Mouse (Mus musculus): ENCODE measurements at regions not wholly inside any gene's neighbourhood (a gene's known extent, or its start where the extent isn't known, plus 50 kb on each side); places are given as distances from the start of the nearest gene placed in this dataset.

DNA sequence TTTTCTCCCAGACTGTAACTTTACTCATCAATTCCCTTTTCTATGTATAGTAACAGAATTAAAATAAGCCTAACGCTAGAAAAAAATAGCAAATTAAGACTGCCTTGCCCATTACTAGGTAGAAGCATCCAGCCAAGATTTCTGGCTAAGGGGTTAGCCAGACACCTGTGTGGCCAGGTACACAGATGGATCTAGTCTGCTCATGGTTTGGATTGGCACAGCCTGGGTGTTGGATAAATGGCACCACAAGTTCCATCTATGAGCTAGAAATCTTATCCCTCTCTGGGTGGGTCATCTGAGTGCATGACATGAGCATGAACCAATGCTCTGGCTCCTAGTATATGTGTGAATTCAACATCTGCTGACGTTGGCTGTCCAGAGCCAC, 383.7 kb downstream of the Zfp536 start:
- no peak for DNase-seq (ENCODE audit: low spot score)
- H3K27ac ChIP-seq (replicated peaks), result no peak overlapping the region
- H3K9me3 ChIP-seq, result no peaks in the 10 kb centered on the region
- no peaks in the 10 kb centered on the region for H3K27me3 ChIP-seq (replicated peaks; ENCODE audit: low read depth, poor library complexity, severe bottlenecking)
- H3K4me3 ChIP-seq, result no peak overlapping the region
- no peaks in the 10 kb centered on the region for H3K36me3 ChIP-seq (replicated peaks)
- 90% methylated on average over 2 of the region's 2 CpGs for WGBS
- H3K4me1 ChIP-seq, result peaks cover 15% of the 10 kb centered on the region

DNA sequence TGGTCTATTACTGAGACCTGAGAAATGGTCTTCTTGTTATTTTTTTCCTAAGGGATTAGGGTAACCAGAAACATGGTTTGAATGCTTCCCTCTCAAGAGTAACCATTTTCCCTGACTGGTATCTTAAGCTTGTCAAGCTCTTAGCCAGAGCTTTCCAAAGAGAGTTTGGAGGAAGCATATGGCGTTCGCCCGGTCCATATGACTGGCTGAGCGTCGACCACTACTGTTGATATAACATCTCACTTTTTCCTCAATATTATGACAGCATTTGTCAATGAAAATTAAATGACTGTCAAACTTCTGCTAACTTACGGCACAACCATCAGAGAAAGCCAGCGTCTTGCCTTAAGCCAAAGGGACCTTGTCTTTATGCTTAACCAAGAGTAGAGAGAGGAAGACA, 383.2 kb downstream of the Zfp536 start:
- H3K27me3 ChIP-seq (replicated peaks; ENCODE audit: low read depth, poor library complexity, severe bottlenecking), result no peaks in the 10 kb centered on the region; the same call in 1 of the 2 replicates
- no peaks in the 10 kb centered on the region for H3K36me3 ChIP-seq (replicated peaks)
- H3K9me3 ChIP-seq, result no peaks in the 10 kb centered on the region
- peaks cover 17% of the 10 kb centered on the region for H3K4me1 ChIP-seq
- 96% methylated on average over 7 of the region's 7 CpGs for WGBS
- H3K27ac ChIP-seq (replicated peaks), result no peak overlapping the region
- DNase-seq (ENCODE audit: low spot score), result no peak
- no peak overlapping the region for H3K4me3 ChIP-seq

DNA sequence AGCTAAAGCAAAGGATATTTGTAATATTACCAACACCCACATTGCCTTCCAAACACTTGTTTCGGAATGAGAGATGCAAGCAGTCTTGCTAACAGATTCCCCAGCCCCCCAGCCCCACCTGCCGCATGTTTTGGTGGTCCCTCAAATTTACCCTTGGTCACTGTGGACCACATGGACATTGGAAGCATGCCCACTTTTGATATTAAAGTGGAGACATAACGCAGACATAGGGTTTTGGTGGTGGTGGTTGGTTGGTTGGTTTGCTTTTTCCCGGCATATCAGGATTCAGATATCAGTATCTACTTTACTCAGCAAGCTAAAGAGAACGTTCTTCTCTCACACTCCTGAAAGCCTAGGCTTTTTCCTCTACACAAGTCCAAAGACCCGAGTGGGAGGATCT, 381.3 kb downstream of the Zfp536 start:
- no peaks in the 10 kb centered on the region for H3K9me3 ChIP-seq
- H3K27me3 ChIP-seq (replicated peaks; ENCODE audit: low read depth, poor library complexity, severe bottlenecking), result no peaks in the 10 kb centered on the region; the same call in 1 of the 2 replicates
- 90% methylated on average over 6 of the region's 6 CpGs for WGBS
- H3K4me1 ChIP-seq, result peaks cover 18% of the 10 kb centered on the region
- DNase-seq (ENCODE audit: low spot score), result no peak
- H3K27ac ChIP-seq (replicated peaks), result no peak overlapping the region
- H3K36me3 ChIP-seq (replicated peaks), result no peaks in the 10 kb centered on the region
- no peak overlapping the region for H3K4me3 ChIP-seq

DNA sequence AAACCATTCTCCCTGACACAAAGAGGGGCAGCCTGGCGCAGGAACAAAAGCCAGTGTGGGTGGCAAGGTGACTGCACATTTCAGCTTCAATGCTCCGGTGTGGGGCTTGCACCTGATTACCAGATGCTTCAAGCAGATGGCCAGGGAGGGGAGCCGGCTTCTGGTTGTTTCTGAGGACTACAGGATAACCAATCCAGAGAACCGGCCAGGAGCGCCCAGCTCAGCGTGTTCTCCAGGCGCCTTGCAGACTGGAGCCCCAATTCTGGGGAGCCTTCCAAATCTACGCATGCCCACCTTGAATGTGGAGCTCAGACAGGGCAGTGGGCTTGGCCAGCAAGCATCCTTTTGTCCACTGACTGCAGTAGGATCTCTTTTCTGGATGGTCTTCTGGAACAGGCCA, 380.8 kb downstream of the Zfp536 start:
- no peaks in the 10 kb centered on the region for H3K9me3 ChIP-seq
- 92% methylated on average over 8 of the region's 8 CpGs for WGBS
- H3K27me3 ChIP-seq (replicated peaks; ENCODE audit: low read depth, poor library complexity, severe bottlenecking), result no peaks in the 10 kb centered on the region; the same call in 1 of the 2 replicates
- H3K4me3 ChIP-seq, result no peak overlapping the region
- H3K27ac ChIP-seq (replicated peaks), result no peak overlapping the region
- H3K36me3 ChIP-seq (replicated peaks), result no peaks in the 10 kb centered on the region
- H3K4me1 ChIP-seq, result peaks cover 18% of the 10 kb centered on the region
- no peak for DNase-seq (ENCODE audit: low spot score)

DNA sequence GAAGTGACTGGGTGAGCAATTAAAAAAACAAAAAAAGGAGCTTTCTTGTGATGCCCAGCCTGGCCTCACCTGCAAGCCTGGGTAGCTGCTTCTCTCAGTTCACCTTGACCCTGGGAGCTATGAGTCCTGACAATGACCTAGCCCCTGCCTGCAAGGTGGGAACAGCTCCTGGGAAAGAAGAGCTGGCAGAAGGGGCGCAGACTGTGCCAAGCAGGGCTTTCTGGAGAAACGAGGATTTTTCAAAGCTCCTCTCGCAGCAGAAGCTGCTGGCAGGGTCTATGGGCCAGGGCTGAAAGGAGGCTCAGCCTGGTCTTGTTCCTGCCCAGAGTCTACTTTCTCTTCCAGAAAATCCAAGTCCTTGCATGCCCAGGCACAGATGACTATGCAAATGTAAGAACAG, 380.4 kb downstream of the Zfp536 start:
- no peak for DNase-seq (ENCODE audit: low spot score)
- Histone ChIP-seq H3K9me3 (no peaks in the 10 kb centered on the region), H3K27ac (replicated peaks) (no peak overlapping the region), H3K36me3 (replicated peaks) (no peaks in the 10 kb centered on the region), H3K4me3 (no peak overlapping the region), H3K4me1 (peaks cover 17% of the 10 kb centered on the region), H3K27me3 (replicated peaks; ENCODE audit: low read depth, poor library complexity, severe bottlenecking) (no peaks in the 10 kb centered on the region; the same call in 1 of the 2 replicates)
- 87% methylated on average over 3 of the region's 3 CpGs for WGBS

DNA sequence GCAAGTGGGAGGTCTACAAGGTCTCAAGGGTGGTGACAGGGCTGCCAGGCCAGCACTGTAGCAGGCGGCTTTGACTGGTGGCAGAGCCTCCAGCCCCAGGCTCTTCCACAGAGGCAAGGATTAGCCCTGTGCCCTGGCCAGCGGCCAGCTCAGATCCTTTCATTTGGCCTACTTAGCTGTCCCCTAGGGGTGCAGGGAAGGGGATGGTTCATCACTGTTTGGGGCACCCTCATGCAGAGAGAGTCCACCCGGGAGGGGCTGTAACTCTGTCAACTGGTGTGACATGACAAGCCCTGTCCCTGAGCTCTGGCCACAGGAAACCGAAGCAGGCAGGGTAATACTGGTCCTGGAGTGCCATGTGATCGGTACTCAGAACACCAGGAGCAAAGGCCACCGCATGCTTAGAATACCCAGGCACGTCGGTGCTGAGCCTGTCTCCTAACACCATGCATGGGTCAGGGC, 378.4 kb downstream of the Zfp536 start:
- WGBS, result 59% methylated on average over 8 of the region's 8 CpGs
- Histone ChIP-seq H3K4me1 (peaks cover 14% of the 10 kb centered on the region), H3K27ac (replicated peaks) (no peak overlapping the region), H3K9me3 (no peaks in the 10 kb centered on the region), H3K4me3 (no peak overlapping the region), H3K36me3 (replicated peaks) (no peaks in the 10 kb centered on the region), H3K27me3 (replicated peaks; ENCODE audit: low read depth, poor library complexity, severe bottlenecking) (no peaks in the 10 kb centered on the region; the same call in 1 of the 2 replicates)
- no peak for DNase-seq (ENCODE audit: low spot score)

DNA sequence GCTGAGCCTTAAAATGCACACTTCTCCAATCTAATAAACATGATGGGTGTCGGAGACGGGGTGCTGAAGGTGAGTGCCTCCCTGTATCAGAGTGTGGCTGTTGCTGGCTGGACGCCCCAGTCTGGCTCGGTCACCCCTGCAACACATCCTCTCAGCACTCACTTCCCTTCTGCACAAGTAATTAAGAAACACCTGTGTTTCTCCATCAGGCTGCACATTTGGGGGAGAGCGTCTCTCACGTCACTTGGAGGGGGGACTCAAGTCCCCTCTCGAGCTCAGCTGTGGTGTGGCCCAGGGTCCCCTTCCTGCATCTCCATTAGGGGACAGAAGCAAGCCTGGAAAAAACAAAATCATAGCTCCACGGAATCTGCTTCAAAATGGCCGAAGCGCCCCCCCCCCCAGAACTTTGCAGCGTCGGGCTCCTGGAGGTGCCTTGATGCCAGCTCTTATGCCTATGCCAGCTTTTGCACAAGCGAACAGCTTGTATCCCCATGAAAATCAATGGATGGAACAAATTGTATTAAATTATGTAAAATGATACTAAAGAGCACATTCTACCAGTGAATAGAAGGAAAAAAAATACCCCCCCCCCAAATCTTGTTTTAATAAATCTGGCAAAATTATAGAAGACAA, 377.4 kb downstream of the Zfp536 start:
- Histone ChIP-seq H3K36me3 (replicated peaks) (no peaks in the 10 kb centered on the region), H3K27me3 (replicated peaks; ENCODE audit: low read depth, poor library complexity, severe bottlenecking) (no peaks in the 10 kb centered on the region; the same call in 1 of the 2 replicates), H3K4me1 (peaks cover 14% of the 10 kb centered on the region), H3K9me3 (no peaks in the 10 kb centered on the region), H3K4me3 (no peak overlapping the region), H3K27ac (replicated peaks) (no peak overlapping the region)
- WGBS, result 84% methylated on average over 13 of the region's 13 CpGs
- no peak for DNase-seq (ENCODE audit: low spot score)

DNA sequence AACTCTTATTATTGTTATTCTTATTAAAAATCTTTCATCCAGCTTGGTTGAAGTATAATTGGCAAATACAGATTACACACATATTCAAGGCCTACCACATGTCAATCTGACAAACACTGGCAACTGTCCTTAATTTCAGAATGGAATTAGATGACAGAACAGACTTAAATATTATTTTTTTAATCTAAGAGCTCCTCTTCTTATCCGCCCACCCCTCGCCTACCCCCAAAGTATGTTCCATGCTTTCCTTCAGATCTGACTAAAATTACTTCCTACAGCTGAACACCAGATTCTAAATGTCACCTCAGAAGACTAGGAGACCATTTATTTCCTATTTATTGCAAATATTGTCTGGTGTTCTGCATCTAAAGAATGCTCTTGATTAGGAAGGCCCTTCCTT, 370.0 kb downstream of the Zfp536 start:
- no peak overlapping the region for H3K27ac ChIP-seq (replicated peaks)
- no peaks in the 10 kb centered on the region for H3K9me3 ChIP-seq
- H3K4me3 ChIP-seq, result no peak overlapping the region
- H3K27me3 ChIP-seq (replicated peaks; ENCODE audit: low read depth, poor library complexity, severe bottlenecking), result no peaks in the 10 kb centered on the region
- WGBS, result 94% methylated on average over 2 of the region's 2 CpGs
- peaks cover 7% of the 10 kb centered on the region for H3K4me1 ChIP-seq
- no peak for DNase-seq (ENCODE audit: low spot score)
- H3K36me3 ChIP-seq (replicated peaks), result no peaks in the 10 kb centered on the region

DNA sequence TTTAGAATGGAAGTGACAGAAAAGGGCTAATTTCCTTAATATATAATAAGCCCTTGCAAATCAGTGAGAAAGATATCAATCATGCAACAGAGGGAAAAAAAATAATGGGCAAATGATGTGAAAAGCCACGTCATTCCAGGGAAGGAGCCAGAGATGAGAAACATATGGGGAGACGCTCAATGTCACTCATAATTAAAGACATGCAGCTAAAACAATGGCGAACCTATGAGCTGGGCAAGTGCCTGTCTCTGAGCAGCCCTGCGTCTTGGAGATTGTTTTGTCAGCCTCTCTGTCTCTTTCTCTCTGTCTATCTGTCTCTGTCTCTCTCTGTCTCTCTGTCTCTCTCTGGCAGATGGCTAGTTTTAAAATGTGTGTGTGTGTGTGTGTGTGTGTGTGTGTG, 360.1 kb downstream of the Zfp536 start:
- DNase-seq (ENCODE audit: low spot score), result no peak
- Histone ChIP-seq H3K4me3 (no peak overlapping the region), H3K9me3 (no peaks in the 10 kb centered on the region), H3K27me3 (replicated peaks; ENCODE audit: low read depth, poor library complexity, severe bottlenecking) (no peaks in the 10 kb centered on the region), H3K36me3 (replicated peaks) (no peaks in the 10 kb centered on the region), H3K4me1 (peaks cover 11% of the 10 kb centered on the region; the same call in 1 of the 2 replicates), H3K27ac (replicated peaks) (no peak overlapping the region)
- 30% methylated on average over 4 of the region's 4 CpGs for WGBS

DNA sequence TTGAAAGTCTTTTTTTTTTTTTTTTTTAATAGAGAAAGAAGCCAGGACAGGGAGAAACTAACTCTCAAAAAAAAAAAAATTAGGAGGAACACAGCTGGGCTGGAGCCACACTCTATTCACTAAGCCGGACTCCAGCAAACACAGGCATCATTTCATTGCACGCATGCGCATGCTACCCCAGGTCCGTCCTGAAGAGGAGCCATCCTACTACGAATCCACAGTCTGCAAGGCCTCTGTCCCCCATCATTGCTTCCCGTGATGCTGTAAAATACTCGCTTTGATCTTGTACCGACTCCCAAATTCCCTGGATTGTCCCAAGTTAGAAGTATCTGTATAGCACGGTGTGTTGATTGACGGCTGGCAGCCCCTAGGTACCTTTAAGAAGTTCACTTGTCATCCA, 351.7 kb downstream of the Zfp536 start:
- no peaks in the 10 kb centered on the region for H3K27me3 ChIP-seq (replicated peaks; ENCODE audit: low read depth, poor library complexity, severe bottlenecking)
- no peak overlapping the region for H3K27ac ChIP-seq (replicated peaks)
- WGBS, result 81% methylated on average over 10 of the region's 10 CpGs
- no peaks in the 10 kb centered on the region for H3K9me3 ChIP-seq
- no peak overlapping the region for H3K4me3 ChIP-seq
- H3K4me1 ChIP-seq, result no peaks in the 10 kb centered on the region
- no peaks in the 10 kb centered on the region for H3K36me3 ChIP-seq (replicated peaks)
- DNase-seq (ENCODE audit: low spot score), result no peak
